Mouse (Mus musculus): ENCODE measurements around the gene Fyn. TPM values are rescaled to one million over a fixed set of nuclear protein-coding genes. Genes with fewer than 3 reads are reported as not detected.

Gene Fyn
- polyA plus RNA-seq, 1 experiment from 2014 or later, result 24.3 TPM

GRCm38 (mm10) chr10:39543258-39543770 lies 174.7 kb downstream of the Fyn start:
- Histone ChIP-seq H3K4me3 (no peak overlapping the region), H3K27ac (replicated peaks) (peak overlapping the region; percentile 60), H3K9me3 (replicated peaks) (no peaks in the 10 kb centered on the region), H3K4me1 (peaks cover 63% of the 10 kb centered on the region), H3K27me3 (ENCODE audit: low read depth, poor library complexity, severe bottlenecking) (peaks cover 11% of the 10 kb centered on the region; the same call in 1 of the 2 replicates), H3K36me3 (peaks cover 9% of the 10 kb centered on the region)
- DNase-seq (ENCODE audit: low spot score), result no peak
- 63% methylated on average over 5 of the region's 5 CpGs for WGBS

- H3K36me3 ChIP-seq, result peaks cover 14% of the 10 kb centered on the region
- DNase-seq (ENCODE audit: low spot score), result no peak
- peaks cover 63% of the 10 kb centered on the region for H3K4me1 ChIP-seq
- no peak overlapping the region; the same call in 1 of the 2 replicates for H3K27ac ChIP-seq (replicated peaks)
- 71% methylated on average over 3 of the region's 3 CpGs for WGBS
- no peak overlapping the region for H3K4me3 ChIP-seq
- 0 out of 2 replicates have a peak, but pooled peaks cover 11% of the 10 kb centered on the region for H3K27me3 ChIP-seq (ENCODE audit: low read depth, poor library complexity, severe bottlenecking)
- no peaks in the 10 kb centered on the region for H3K9me3 ChIP-seq (replicated peaks)
These were observed 178.9 kb downstream of the Fyn start for GRCm38 (mm10) chr10:39547369-39548074.

- Histone ChIP-seq H3K27ac (replicated peaks) (no peak overlapping the region), H3K36me3 (peaks cover 8% of the 10 kb centered on the region), H3K4me3 (no peak overlapping the region), H3K9me3 (replicated peaks) (no peaks in the 10 kb centered on the region), H3K27me3 (ENCODE audit: low read depth, poor library complexity, severe bottlenecking) (no peaks in the 10 kb centered on the region), H3K4me1 (peaks cover 74% of the 10 kb centered on the region)
- DNase-seq (ENCODE audit: low spot score), result no peak
- 90% methylated on average over 2 of the region's 2 CpGs for WGBS
These were observed 182.1 kb downstream of the Fyn start for GRCm38 (mm10) chr10:39550791-39551190.

GRCm38 (mm10) chr10:39551637-39552185 lies 183.1 kb downstream of the Fyn start:
- DNase-seq (ENCODE audit: low spot score), result no peak
- Histone ChIP-seq H3K36me3 (peaks cover 7% of the 10 kb centered on the region), H3K9me3 (replicated peaks) (no peaks in the 10 kb centered on the region), H3K27ac (replicated peaks) (peak overlapping the region; percentile 84), H3K4me3 (no peak overlapping the region), H3K27me3 (ENCODE audit: low read depth, poor library complexity, severe bottlenecking) (no peaks in the 10 kb centered on the region), H3K4me1 (peaks cover 79% of the 10 kb centered on the region)
- 60% methylated on average over 9 of the region's 9 CpGs for WGBS

GRCm38 (mm10) chr10:39552351-39552814 lies 183.7 kb downstream of the Fyn start:
- WGBS, result 11% methylated on average over 6 of the region's 6 CpGs
- peaks cover 5% of the 10 kb centered on the region; the same call in 1 of the 2 replicates for H3K36me3 ChIP-seq
- H3K27me3 ChIP-seq (ENCODE audit: low read depth, poor library complexity, severe bottlenecking), result no peaks in the 10 kb centered on the region
- peak; percentile 47 for DNase-seq (ENCODE audit: low spot score)
- no peaks in the 10 kb centered on the region for H3K9me3 ChIP-seq (replicated peaks)
- H3K27ac ChIP-seq (replicated peaks), result peak overlapping the region; percentile 84
- H3K4me3 ChIP-seq, result no peak overlapping the region
- H3K4me1 ChIP-seq, result peaks cover 76% of the 10 kb centered on the region

- Histone ChIP-seq H3K27ac (replicated peaks) (peak overlapping the region; percentile 84), H3K36me3 (peaks cover 5% of the 10 kb centered on the region; the same call in 1 of the 2 replicates), H3K27me3 (ENCODE audit: low read depth, poor library complexity, severe bottlenecking) (no peaks in the 10 kb centered on the region), H3K4me1 (peaks cover 80% of the 10 kb centered on the region), H3K4me3 (no peak overlapping the region), H3K9me3 (replicated peaks) (no peaks in the 10 kb centered on the region)
- 57% methylated on average over 5 of the region's 5 CpGs for WGBS
- no peak for DNase-seq (ENCODE audit: low spot score)
These were observed 184.2 kb downstream of the Fyn start for GRCm38 (mm10) chr10:39552903-39553302.

GRCm38 (mm10) chr10:39555289-39555715 lies 186.6 kb downstream of the Fyn start:
- WGBS, result 18% methylated on average over 7 of the region's 7 CpGs
- H3K4me1 ChIP-seq, result peaks cover 83% of the 10 kb centered on the region
- H3K27me3 ChIP-seq (ENCODE audit: low read depth, poor library complexity, severe bottlenecking), result no peaks in the 10 kb centered on the region
- H3K27ac ChIP-seq (replicated peaks), result peak overlapping the region; percentile 75
- H3K4me3 ChIP-seq, result no peak overlapping the region
- peaks cover 10% of the 10 kb centered on the region for H3K36me3 ChIP-seq
- H3K9me3 ChIP-seq (replicated peaks), result no peaks in the 10 kb centered on the region
- no peak for DNase-seq (ENCODE audit: low spot score)

GRCm38 (mm10) chr10:39555740-39556139 lies 187.1 kb downstream of the Fyn start:
- WGBS, result 58% methylated on average over 5 of the region's 5 CpGs
- no peaks in the 10 kb centered on the region for H3K27me3 ChIP-seq (ENCODE audit: low read depth, poor library complexity, severe bottlenecking)
- H3K4me3 ChIP-seq, result no peak overlapping the region
- no peaks in the 10 kb centered on the region for H3K9me3 ChIP-seq (replicated peaks)
- H3K27ac ChIP-seq (replicated peaks), result peak overlapping the region; percentile 75
- DNase-seq (ENCODE audit: low spot score), result no peak
- H3K36me3 ChIP-seq, result peaks cover 10% of the 10 kb centered on the region
- peaks cover 79% of the 10 kb centered on the region for H3K4me1 ChIP-seq

- Histone ChIP-seq H3K27ac (replicated peaks) (peak overlapping the region; percentile 70; the same call in 1 of the 2 replicates), H3K27me3 (ENCODE audit: low read depth, poor library complexity, severe bottlenecking) (no peaks in the 10 kb centered on the region), H3K4me1 (peaks cover 72% of the 10 kb centered on the region), H3K4me3 (no peak overlapping the region), H3K9me3 (replicated peaks) (no peaks in the 10 kb centered on the region), H3K36me3 (peaks cover 7% of the 10 kb centered on the region)
- 89% methylated on average over 9 of the region's 9 CpGs for WGBS
- no peak for DNase-seq (ENCODE audit: low spot score)
These were observed 188.7 kb downstream of the Fyn start for GRCm38 (mm10) chr10:39557360-39557759.

GRCm38 (mm10) chr10:39557851-39558250 lies 189.2 kb downstream of the Fyn start:
- peaks cover 68% of the 10 kb centered on the region for H3K4me1 ChIP-seq
- no peak for DNase-seq (ENCODE audit: low spot score)
- H3K36me3 ChIP-seq, result peaks cover 7% of the 10 kb centered on the region
- WGBS, result 62% methylated on average over 7 of the region's 7 CpGs
- no peaks in the 10 kb centered on the region for H3K9me3 ChIP-seq (replicated peaks)
- no peak overlapping the region for H3K4me3 ChIP-seq
- no peaks in the 10 kb centered on the region for H3K27me3 ChIP-seq (ENCODE audit: low read depth, poor library complexity, severe bottlenecking)
- H3K27ac ChIP-seq (replicated peaks), result peak overlapping the region; percentile 70

GRCm38 (mm10) chr10:39558492-39559005 lies 189.9 kb downstream of the Fyn start:
- WGBS, result 51% methylated on average over 5 of the region's 5 CpGs
- Histone ChIP-seq H3K27me3 (ENCODE audit: low read depth, poor library complexity, severe bottlenecking) (no peaks in the 10 kb centered on the region), H3K4me3 (no peak overlapping the region), H3K36me3 (peaks cover 7% of the 10 kb centered on the region), H3K27ac (replicated peaks) (peak overlapping the region; percentile 70), H3K9me3 (replicated peaks) (no peaks in the 10 kb centered on the region), H3K4me1 (peaks cover 68% of the 10 kb centered on the region)
- no peak for DNase-seq (ENCODE audit: low spot score)

GRCm38 (mm10) chr10:39559321-39559720 lies 190.7 kb downstream of the Fyn start:
- Histone ChIP-seq H3K9me3 (replicated peaks) (no peaks in the 10 kb centered on the region), H3K36me3 (peaks cover 7% of the 10 kb centered on the region), H3K27ac (replicated peaks) (peak overlapping the region; percentile 70), H3K27me3 (ENCODE audit: low read depth, poor library complexity, severe bottlenecking) (no peaks in the 10 kb centered on the region), H3K4me1 (peaks cover 66% of the 10 kb centered on the region), H3K4me3 (no peak overlapping the region)
- DNase-seq (ENCODE audit: low spot score), result no peak
- WGBS, result 86% methylated on average over 3 of the region's 3 CpGs

GRCm38 (mm10) chr10:39562383-39562782 lies 193.7 kb downstream of the Fyn start:
- Histone ChIP-seq H3K27me3 (ENCODE audit: low read depth, poor library complexity, severe bottlenecking) (no peaks in the 10 kb centered on the region), H3K27ac (replicated peaks) (no peak overlapping the region), H3K36me3 (peaks cover 18% of the 10 kb centered on the region), H3K4me3 (no peak overlapping the region), H3K4me1 (peaks cover 47% of the 10 kb centered on the region), H3K9me3 (replicated peaks) (no peaks in the 10 kb centered on the region)
- DNase-seq (ENCODE audit: low spot score), result no peak
- WGBS, result 77% methylated on average over 2 of the region's 2 CpGs
